Mouse (Mus musculus): ENCODE results near the gene Pqlc2.

Pqlc2 gene

DNA sequence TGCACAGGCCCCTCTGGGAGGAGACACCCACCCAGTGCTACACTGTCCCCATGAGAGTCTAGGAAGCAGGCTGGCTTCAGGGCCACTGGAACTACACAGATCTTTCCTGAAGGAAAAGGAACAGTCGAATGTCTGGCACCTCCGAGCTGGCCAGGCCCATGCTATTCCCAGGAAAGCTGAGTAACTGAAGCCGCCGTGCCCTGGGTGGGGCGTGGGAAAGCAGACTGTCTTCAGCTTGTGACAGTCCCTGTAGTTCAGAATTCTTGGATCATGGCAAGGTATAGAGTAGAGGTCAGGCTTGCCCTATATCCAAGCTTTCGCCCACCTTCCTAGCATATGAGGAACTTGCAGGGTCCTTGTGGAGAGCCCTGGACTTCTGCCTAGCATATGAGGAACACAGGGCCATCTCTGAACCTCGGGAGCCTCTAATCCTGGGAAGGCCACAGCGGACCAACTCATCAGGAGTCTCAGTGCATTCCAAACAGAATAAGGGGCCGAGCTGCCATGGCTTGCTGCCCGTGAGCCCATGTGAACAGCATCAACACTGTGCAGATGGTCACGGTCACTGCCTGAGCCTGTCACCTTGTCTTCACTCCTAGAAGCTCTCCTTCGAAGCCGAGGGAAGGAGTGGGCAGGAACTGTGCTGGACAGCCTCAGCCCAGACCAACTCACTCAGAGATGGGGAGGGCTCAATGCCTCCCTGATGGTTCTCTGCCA lies 44.6 kb downstream of the Pqlc2 start:
- in situ Hi-C loops (cut with MboI, MseI): loop anchor here (25.0 kb wide), 1 partner anchor 179 kb away; the partner anchor contains the start of genes Htr6 and Nbl1

DNA sequence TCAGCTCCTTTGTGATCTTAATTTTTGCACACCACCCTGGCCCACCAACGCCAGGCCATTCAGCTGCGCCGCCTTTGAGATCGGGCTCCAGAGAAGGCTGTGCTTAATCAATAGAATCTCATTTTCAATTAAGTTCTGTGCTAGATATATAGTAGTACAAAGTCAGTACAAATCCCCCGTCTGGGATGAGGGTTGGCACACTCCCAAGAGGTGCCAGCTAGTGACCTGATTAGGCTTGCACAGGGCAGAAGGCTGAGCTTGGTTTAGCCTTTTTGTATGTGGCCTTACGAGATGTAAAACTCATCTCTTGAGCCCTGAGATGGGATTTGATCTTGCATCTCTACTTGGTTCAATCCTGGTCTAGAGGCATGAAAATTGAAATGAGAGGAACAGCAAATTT lies 47.5 kb downstream of the Pqlc2 start:
- in situ Hi-C loops (cut with MboI, MseI): loop anchor here (25.0 kb wide), 1 partner anchor 176 kb away; the partner anchor contains the start of genes Htr6 and Nbl1

DNA sequence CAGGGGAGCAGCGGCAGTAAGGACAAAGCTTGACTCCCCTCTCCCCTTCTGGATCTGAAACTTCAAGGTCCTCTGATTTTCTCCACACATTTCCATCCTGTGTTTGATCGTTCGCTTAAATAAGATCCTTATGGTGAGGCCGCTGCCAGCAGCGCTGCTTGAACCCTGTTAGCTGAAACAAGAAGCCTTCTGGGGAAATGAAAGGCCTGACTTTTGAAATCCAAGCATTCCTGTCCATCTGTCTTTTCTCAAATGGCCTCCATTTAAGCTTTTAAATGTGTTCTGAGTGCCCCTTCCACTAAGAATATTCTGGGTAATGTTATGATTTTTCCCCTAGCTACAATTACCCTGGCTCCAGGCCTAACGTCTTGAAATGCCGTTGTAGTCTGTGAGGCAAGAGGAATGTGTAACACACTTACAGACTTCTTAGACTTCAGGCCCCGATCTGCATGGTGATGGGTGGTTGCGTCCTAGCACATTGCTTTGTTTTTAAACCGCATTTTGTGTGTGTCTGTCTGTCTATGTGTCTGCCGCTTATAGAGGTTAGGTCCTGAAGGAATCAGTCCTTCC lies 51.1 kb downstream of the Pqlc2 start:
- in situ Hi-C loops (cut with MboI, MseI): loop anchor here (25.0 kb wide), 1 partner anchor 172 kb away; the partner anchor contains the start of genes Htr6 and Nbl1

DNA sequence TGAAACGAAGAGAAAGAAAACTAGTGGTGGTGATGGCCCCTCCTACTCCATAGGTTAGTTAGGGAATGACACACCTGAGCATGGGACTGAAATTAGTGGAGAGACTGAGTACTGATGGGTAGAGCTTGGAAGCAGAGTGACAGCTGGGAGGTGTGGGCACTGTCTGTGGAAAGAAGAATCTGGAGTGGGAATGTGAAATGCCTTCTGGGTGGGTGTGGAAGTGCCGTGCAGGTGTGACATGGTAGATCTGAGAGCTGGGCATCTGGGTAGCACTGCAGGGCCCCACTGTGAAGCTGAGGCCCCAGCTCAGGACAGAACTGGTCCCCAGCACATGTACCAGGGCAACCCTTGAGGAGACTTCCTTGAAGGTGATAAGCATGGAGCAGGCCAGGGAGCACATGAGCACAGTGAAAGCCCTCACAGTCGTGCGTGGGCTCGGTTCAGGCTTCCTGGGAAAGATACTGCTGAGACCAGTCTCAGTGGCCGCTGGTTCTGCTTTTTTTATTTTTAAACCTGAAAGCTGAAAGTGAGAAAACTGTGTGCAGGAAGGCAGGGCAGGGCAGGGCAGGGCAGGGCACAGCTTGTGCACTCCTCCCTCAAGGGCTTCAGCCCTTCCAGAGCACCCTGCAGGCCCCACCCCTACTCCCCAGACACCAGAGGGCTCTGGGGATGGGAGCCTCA lies 51.7 kb downstream of the Pqlc2 start:
- in situ Hi-C loops (cut with MboI, MseI): loop anchor here (25.0 kb wide), 1 partner anchor 171 kb away; the partner anchor contains the start of genes Htr6 and Nbl1

GRCm38 (mm10) chr4:139256708-139257107 lies 53.8 kb downstream of the Pqlc2 start:
- in situ Hi-C loops (cut with MboI, MseI): loop anchor here (25.0 kb wide), 1 partner anchor 169 kb away; the partner anchor contains the start of genes Htr6 and Nbl1

GRCm38 (mm10) chr4:139256146-139256545 lies 54.4 kb downstream of the Pqlc2 start:
- in situ Hi-C loops (cut with MboI, MseI): loop anchor here (25.0 kb wide), 1 partner anchor 169 kb away; the partner anchor contains the start of genes Htr6 and Nbl1

GRCm38 (mm10) chr4:139253206-139253605 lies 57.3 kb downstream of the Pqlc2 start:
- in situ Hi-C loops (cut with MboI, MseI): loop anchor here (25.0 kb wide), 1 partner anchor 166 kb away; the partner anchor contains the start of genes Htr6 and Nbl1

GRCm38 (mm10) chr4:139252051-139252760 lies 58.3 kb downstream of the Pqlc2 start:
- in situ Hi-C loops (cut with MboI, MseI): loop anchor here (25.0 kb wide), 1 partner anchor 165 kb away; the partner anchor contains the start of genes Htr6 and Nbl1

DNA sequence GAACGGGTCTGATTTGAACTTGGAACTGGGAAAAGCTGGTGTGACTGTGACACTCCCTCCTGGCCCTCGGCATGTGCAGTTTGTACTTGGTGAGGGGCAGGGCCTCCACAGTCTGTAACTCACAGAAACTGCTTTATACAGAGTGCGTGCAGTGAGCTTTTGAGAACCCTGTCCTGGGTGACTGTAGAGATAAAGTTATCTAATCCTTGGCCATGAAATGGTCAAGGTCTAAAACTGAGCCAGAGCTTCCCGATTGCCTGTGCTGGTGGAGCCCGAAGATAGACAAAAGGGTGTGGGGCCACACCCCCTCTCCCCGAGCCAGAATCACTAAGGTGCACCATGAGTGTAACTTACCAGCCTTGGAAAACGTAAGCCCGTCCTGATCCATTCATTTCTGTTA lies 59.6 kb downstream of the Pqlc2 start:
- in situ Hi-C loops (cut with MboI, MseI): loop anchor here (25.0 kb wide), 1 partner anchor 164 kb away; the partner anchor contains the start of genes Htr6 and Nbl1

- in situ Hi-C loops (cut with MboI, MseI): loop anchor here (25.0 kb wide), 1 partner anchor 163 kb away; the partner anchor contains the start of genes Htr6 and Nbl1
These were observed 60.5 kb downstream of the Pqlc2 start for GRCm38 (mm10) chr4:139250043-139250442.

GRCm38 (mm10) chr4:139248736-139249135 lies 61.8 kb downstream of the Pqlc2 start:
- in situ Hi-C loops (cut with MboI, MseI): no loop called here

DNA sequence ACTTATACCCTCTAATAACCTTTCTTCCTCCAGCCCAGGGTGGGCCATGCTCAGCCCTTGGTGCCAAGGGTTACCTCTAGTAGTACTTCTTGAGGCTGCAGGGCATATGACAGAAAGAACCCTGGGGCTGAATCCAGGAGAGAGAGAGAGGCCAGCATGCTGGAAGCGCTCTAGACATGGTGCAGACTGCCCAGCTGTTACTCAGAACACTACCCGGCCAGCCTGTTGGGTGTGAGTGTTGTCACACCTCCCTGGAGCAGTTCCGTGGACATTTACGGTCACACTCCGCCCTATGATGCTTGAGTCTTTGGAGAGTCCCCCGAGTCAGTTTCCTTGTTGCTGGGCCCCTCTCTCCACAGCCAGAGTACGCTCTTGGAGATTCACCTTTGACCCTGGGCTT lies 62.5 kb downstream of the Pqlc2 start:
- in situ Hi-C loops (cut with MboI, MseI): no loop called here

DNA sequence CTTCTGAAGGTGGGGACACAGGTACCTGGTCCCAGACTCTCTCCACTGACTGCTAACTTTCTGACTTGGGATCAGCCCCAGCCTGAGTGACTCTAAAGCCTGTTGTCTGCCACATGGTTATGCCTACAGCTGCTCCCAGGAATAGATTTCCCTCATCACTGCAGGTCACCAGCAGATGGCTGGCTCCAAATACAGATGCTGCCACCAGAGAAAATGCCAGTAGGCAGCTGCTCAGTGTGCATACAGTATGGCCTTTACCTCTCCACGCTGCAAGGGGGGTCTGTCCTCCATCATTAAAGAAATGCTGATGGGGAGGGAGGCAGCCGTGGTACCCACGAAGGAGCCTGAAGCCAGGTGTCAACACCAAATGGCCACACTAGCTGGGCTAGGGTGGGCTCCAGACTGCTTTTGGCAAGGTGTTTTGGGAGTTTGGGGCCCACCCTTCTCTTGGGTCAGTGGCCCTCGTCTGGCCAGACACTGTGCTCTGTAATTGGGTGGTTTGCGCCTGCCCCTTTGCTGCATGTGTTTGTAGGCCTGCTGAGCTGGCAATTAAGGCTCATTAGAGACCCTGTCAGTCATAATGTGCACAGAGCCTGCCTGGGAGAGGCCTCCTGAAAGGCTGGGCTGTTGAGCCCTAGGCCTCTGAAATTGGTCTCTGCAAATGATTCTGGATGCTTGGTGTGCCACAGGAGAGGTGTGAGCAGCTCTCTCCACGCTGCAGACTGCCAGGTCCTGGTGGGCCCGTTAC lies 64.2 kb downstream of the Pqlc2 start:
- in situ Hi-C loops (cut with MboI, MseI): no loop called here

DNA sequence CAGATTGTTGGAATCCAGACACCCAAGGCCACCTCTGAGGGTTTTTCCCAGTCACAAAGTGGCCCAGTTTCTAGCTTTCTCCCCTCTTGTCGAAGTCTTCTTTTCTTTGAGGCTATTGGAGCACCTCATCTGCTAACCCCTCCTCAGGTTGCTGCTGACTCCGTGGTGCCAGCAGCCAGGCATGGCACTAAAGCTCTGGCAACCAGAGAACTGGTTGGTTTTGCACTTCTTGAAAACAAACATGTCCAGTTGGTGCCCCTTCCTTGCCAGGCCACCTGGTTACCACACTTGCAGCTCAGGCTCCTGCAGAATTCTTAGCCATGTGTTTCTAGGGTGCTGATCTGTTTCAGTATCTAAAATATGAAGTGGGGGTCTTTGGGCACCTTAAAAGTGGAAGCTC lies 65.0 kb downstream of the Pqlc2 start:
- in situ Hi-C loops (cut with MboI, MseI): no loop called here

GRCm38 (mm10) chr4:139244766-139245165 lies 65.7 kb downstream of the Pqlc2 start:
- in situ Hi-C loops (cut with MboI, MseI): no loop called here

DNA sequence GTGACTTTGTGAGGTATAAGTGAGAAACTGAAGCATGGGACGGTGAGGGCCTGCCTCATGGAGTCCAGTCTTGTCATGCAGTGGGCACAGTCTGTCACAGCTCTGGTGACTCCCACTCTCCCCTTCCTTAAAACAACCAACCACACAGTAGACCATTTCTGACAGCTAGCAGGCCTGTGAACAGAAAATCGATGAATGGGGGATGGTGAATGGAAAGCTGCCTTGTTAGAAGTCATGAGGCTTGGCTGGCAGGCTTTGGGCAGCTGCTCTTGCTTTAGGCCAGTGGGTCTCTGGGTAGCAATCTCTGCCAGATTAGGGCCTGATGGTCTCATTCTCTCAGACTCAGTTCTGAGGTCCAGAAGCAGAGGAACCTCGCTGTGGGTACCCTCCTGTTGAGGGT lies 66.3 kb downstream of the Pqlc2 start:
- in situ Hi-C loops (cut with MboI, MseI): no loop called here

Data from regulatory T cell (primary cell).